Mouse (Mus musculus) E14TG2a.4 (cell line): ENCODE data around the gene Cox8a.

ENCODE experiments used
- CTCF ChIP-seq: conservative IDR thresholded peaks from 2 replicates; pipeline ENCODE4 v1.5.1; 2014; ENCODE audit warnings: low read length
- NANOG ChIP-seq: IDR thresholded peaks from 2 replicates; pipeline ENCODE4 v1.6.1; 2014; ENCODE audit warnings: borderline replicate concordance, low read length, mixed read lengths
- POU5F1 ChIP-seq: IDR thresholded peaks from 2 replicates; pipeline ENCODE4 v1.6.1; 2014; ENCODE audit warnings: low read length, borderline replicate concordance

GRCm38 (mm10) chr19:7257881-7258280 lies 40.5 kb upstream of the Cox8a start:
- TF ChIP-seq CTCF (no peak), POU5F1 (no peak), NANOG (no peak)
